Mouse (Mus musculus) urinary bladder, postnatal 4 days (tissue): ENCODE results near the gene Dgke.
"Not testable (repeated sequence)": the region's sequence is repeated elsewhere in the genome, so short reads cannot be mapped to it uniquely, and the experiment has no call there.

ENCODE experiments used
- DNase-seq, 2 experiments: peaks; one replicate each; pipeline ENCODE4 v3.0.0; 2021 to 2022; ENCODE audit warnings: low spot score in 2 of 2

Gene Dgke

GRCm38 (mm10) chr11:89066750-89067149, at the start of gene Dgke:
Gene Dgke (minus strand): TSS chr11:89066850.
- DNase-seq: no peak

- DNase-seq: no peak
Measured at GRCm38 (mm10) chr11:89107180-89107807, 40.6 kb upstream of the Dgke start.

GRCm38 (mm10) chr11:89105823-89106222, 39.2 kb upstream of the Dgke start:
- no peak for DNase-seq

GRCm38 (mm10) chr11:89105211-89105610, 38.6 kb upstream of the Dgke start:
- DNase-seq: no peak

DNA sequence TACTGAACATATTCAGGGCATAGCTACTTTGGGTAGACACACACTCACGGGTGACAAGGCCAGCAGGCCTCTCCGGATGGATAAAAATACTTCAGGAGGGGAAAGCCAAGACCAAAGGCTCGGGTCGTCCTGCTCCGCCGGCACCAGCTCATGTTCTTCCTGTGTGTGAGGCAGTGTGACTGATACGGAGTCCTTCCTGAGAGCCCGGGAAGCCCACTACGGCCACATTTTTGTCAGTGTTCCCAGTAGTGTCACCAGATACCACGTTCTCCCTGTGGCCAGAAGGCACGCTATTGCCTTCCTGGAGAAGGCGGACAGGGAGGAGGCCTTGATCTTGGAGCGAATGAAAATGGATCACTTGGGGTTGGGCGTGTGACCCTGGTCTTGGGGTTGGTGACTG, 36.5 kb upstream of the Dgke start:
- DNase-seq: no peak

- no peak for DNase-seq
Measured at GRCm38 (mm10) chr11:89100826-89101321, 34.2 kb upstream of the Dgke start.

DNA sequence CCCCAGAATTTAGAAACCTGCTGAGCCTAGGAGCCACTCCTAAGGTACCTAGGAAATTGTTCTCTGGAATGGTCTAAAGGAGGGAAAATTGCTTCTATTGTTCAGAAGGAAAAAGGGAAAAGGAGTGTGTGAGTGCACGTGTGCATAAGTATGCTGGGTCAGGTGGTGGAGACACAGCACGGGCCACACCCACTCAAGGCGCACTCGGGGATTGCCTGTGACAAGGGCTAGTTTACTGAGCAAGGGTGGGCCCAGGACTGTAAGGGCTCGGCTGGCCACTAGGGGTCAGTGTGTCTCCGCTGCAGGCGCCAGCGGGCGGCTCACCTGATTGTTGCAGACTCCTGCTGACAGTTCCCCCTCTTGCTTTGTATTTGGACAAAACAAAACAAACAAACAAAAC, 33.8 kb upstream of the Dgke start:
- peak; percentile 75 to 88 for DNase-seq

DNA sequence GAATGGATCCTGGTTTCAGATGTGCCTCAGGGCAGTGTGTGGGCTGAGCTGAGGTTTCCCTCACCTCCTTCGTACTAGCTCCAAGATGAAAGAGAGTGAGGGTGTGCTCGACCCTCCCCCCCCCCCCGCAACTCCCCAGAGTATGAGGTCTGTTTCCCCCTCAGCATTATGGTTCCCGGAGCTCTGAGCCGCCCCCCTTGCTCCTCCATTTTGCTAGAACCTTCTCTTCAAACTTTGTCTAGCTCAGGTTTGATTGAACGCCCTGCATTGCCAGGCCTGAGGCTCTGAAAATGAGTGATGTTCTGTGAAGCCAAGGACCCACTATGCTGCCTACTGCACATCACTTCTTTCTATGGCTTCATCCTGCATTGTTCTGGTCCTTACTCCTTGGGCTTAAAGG, 32.3 kb upstream of the Dgke start:
- no peak for DNase-seq

GRCm38 (mm10) chr11:89098083-89098835, 31.6 kb upstream of the Dgke start:
- DNase-seq: no peak

- DNase-seq: not testable (repeated sequence)
Measured at GRCm38 (mm10) chr11:89097292-89097691, 30.6 kb upstream of the Dgke start.

DNA sequence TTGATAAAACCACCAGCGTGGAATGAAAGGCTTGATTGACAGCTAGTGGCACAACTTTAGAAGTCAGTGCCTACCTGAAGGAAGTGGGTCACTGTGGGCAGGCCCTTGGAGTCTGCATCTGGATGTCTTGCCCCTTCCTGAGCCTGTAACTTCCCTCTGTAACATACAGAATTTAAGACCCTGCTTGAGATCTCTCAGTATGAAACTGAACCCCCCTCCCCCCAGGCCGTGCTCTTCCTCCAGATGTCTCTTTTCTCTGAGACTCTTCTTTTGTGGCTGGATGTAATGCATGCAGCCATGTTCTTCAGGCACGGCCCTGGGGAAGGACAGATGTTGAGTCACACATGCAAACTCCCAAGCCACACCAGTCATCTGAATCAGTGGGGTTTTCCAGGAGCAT, 28.7 kb upstream of the Dgke start:
- no peak for DNase-seq

DNA sequence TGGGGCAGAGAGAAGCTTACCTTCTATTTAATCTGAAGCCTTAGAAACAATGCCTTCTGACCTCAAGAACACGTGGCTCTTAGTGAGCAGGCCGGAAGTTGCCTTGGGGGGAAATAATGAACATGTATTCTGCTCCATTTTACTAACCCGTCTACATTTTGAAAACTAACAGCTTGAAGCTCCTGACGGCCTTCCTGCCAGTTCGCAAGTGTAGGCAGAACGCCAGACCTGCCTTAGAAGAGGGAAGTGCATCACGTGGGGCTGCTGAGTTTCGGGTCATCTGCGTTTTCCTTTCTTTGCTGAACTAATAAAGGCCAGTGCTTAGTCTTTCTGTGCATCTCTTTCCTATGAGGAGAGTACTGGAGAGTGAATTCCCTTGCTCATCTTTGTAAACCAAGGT, 26.1 kb upstream of the Dgke start:
- no peak for DNase-seq

- DNase-seq: not testable (repeated sequence)
Measured at GRCm38 (mm10) chr11:89090359-89090758, 23.7 kb upstream of the Dgke start.

GRCm38 (mm10) chr11:89088754-89089153, 22.1 kb upstream of the Dgke start:
- DNase-seq: no peak

DNA sequence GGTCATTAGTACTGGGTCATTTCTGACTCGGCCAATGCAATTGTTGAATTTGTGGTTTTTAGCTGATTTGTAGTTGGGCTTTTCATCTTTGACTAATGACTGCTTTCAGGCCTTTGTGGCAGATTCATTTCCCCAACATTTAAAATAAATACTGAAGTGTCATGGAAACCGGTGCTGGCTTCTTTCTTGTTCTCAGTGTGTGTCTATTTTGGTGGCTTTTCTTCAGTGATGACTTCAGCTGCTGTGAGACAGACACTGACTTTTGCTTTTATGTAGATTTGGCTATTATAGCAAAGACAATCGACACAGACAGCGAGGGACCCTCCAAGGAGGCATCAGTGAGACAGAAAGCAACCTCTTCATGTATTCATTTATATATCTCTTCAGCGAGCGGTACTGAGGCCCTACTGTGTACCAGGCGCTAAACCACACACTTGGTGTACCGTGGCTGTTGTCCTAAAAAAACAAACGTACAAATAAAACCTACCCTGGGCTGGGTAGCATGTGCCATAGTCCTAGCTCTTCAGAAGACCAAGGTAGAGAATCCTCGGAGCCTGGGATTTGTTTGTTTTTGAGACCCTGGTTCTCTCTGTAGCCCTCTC, 19.7 kb upstream of the Dgke start:
- no peak for DNase-seq

GRCm38 (mm10) chr11:89084601-89085000, 18.0 kb upstream of the Dgke start:
- DNase-seq: no peak

- DNase-seq: not testable (repeated sequence)
Measured at GRCm38 (mm10) chr11:89082691-89083090, 16.0 kb upstream of the Dgke start.

GRCm38 (mm10) chr11:89081906-89082305, 15.3 kb upstream of the Dgke start:
- DNase-seq: not testable (repeated sequence)

GRCm38 (mm10) chr11:89078996-89079680, 12.5 kb upstream of the Dgke start:
- no peak for DNase-seq

GRCm38 (mm10) chr11:89078305-89078704, 11.7 kb upstream of the Dgke start:
- DNase-seq: no peak

DNA sequence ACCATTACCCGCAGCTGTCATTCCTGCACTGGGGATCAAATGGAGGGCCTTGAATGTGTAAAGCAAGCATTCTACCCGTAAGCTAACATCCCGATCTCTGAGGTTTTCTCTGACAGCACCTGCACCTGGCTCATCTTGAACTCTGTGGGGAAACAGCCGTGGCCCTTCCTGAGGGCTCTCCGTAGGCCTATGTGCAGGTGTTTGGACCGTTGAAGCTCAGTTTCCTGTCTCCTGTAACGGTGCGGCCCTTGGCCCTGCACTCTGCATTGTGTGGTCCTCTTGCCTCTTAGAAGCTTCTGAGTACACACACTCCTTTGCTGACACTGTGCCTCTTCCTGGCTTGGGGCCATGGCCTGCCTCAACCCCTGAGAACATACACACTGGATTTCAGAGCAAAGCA, 11.0 kb upstream of the Dgke start:
- DNase-seq: no peak

DNA sequence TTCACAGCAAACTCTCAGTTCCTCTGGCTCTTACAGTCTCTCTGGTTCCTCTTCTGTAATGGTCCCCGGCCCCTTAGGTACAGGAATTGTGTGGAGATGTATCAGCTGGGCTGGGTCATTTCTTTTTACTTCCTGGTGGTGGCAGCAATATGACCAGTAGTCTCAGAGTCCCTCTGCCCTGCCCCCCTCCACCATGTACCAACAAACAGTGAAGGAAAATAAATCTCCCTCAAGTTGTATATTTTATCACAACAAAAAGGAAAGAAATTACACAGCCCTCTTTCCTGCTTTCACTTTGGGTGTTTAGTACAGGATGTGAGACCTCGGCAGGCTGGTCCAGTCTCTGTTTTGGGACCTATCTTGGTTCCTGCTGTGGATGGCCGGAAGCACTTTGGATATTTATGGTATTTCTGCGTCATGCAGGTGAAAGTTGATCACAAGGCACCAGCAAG, 9.7 kb upstream of the Dgke start:
- no peak for DNase-seq
